Mouse (Mus musculus): ENCODE measurements around the gene Slitrk4.

The Slitrk4 gene

DNA sequence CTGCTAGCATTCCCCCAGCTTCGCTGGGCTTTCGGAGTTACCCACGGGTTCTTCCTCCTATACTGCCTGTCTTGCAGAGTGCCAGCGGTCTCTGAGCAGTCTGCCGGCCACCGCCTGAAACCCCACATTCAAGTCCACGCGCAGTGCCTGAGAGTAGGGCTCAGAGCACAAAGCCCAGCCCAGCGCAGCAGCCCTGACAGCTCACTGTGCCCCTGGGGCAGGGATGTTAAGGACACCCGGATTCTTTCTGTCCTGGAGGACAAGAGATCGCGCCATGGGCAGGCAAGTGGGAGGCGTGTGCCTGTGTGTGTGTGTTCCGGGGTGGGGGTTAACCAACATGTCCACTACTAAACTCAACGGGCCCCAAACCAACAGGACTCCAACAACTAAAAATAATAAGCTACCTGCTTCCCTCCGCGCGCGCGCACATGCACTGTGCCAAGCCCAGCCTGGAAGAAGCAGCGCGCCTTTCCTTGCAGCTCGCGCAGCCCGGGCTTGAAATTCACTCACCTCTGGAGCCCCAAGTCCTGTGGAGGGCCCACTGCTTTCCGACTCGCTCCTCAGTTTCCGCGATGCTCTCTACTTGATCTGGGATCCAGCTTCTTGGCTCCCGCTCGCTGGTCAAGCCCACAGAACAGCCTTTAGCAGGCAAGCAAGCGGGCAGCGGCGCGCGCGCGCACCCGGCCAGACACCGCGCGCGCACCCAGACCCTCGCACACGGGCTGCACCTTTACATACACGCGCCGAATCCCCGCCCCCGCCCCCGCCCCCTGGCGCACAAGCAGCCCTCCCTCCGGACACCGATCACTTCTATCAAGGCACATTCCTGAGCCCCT lies at the start of gene Slitrk4:
TSS of gene Slitrk4 (minus strand) at position 707 of the 836 bp plus-strand sequence.
- no peak for DNase-seq (ENCODE audit: extremely low read depth, insufficient read length, low spot score)

DNA sequence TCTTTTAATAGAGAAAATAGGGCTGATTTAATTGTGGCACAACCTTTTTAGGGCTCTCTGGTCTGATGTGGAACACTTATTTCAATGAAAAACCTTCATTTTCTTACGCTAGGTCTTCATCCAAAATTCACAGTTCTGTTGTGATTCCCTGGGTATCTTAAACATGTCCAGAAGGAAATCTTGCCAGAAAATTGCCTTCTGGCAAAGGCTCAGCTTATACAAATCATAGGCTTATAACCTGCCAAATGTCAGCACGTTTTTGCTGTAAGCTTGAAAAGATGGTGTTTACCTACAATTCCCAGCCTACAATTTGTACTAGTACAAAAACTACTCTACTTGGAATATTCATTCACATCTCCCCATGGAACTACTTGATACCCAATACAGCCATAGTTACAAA lies 42.7 kb upstream of the Slitrk4 start:
- DNase-seq (ENCODE audit: extremely low read depth, insufficient read length, low spot score): no peak

DNA sequence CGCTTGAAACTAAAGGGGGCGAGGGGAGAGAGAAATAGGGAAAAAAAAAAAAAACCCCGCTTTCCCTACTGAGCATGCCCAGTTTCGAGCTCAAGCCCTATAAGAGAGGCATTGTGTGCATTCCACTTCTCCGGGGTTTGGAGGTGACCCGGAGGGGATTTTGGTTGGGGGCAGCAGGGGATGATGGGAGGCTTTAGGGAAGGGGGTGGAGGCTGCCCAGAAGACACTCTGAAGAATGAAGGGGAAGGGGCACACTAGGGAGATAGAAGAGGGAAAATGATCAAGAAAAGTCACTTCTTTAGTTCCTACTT lies 1.1 kb upstream of the Slitrk4 start:
- no peak for DNase-seq (ENCODE audit: extremely low read depth, insufficient read length, low spot score)

DNA sequence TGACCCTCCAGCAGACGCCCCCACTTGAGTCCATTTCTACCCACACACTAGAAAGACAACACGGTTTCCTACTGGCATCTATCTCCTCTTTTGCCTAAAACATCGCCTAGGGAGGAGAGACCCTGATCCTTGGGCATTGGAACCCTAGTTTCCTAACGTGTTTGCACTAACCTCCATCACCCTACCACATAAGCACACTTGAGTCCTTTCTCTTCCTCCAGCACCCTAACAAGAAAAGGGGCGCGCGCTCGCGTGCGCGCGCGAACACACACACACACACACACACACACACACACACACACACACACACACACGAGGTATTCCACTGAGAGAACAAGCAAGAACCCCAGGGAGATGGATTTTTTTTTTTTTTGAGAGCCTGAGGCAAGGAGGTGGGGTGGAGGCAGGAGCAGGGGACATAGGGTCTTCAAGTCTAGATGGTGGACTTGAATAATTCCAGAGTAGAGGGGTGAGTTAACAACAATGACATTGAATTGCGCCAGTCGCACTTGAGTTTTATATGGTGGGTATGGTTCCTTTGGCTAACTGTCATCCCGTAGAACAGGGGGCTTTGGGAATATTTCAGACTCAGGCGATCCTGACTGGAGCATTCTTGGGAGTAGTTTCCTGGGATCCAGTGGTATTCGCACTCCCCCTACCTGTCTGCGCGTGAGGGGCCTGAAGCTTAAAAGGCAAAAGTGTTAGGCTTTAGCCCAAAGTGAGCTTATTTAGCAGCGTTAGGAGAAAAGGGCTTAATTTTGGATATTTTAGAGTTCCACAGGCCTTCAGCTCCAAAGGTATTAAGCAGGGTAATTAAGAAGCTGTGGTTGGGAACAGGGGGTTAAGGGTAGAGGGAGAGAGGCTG lies 562 bp upstream of the Slitrk4 start:
- DNase-seq (ENCODE audit: extremely low read depth, insufficient read length, low spot score): no peak

DNA sequence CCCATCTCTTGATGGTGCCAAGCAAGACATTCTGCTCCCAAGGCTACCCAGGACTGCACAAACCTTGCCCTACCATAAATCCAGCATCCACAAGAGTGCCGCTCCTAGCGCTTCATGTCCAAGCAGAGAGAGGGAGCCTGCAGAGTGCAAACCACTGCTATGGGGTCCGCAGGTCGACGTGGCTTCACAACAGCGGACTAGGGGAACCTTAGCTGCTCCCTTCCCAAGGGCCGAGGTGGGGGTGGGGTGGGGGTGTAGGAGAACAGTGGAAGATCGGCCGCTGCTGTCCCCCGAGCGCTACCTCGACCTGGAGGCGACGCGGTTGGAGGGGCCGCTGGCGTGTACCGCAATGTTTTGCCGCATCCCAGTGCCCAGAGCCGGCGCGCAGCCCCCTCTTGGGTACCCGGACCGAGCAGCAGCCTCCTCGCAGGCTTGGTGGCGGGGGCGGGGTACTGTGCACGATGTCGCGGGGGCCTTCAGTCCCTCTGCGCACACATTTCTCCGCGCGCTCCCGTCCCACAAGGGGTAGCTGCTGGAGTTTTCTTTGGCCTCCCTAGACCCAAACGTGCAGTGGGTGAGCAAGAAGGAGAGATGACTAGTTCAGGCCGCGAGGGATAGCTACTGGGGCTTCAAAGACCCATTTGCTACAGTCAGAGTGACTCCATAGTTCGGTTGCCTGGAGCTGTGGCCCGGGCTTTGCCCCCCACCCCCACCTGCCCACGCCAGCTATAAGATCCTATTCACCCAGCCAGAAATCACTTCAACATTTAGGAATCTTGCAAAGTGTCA lies 1.1 kb downstream of the Slitrk4 start:
- DNase-seq (ENCODE audit: extremely low read depth, insufficient read length, low spot score): no peak

DNA sequence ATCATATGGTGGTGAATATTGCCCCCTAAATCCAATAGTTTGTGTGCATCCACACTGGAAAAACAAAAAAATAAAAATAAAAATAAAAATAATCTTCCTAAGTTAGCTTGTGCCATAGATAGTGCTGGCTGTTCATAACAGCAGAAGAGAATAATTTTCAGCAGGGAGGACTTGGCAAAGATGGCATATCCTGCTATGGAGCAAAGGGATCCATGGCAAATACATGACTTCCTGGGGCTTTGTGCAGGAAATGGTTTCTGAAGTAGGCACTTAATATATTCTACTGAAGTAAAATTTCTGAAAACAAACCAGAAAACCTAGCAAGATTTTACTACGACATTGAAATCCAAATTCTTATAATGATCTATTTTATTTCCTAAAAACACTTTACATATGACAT lies 13.3 kb downstream of the Slitrk4 start:
- DNase-seq (ENCODE audit: extremely low read depth, insufficient read length, low spot score): no peak
